Comparison of ENCODE assay signal across 14 mouse cellular contexts in the genomic region with DNA sequence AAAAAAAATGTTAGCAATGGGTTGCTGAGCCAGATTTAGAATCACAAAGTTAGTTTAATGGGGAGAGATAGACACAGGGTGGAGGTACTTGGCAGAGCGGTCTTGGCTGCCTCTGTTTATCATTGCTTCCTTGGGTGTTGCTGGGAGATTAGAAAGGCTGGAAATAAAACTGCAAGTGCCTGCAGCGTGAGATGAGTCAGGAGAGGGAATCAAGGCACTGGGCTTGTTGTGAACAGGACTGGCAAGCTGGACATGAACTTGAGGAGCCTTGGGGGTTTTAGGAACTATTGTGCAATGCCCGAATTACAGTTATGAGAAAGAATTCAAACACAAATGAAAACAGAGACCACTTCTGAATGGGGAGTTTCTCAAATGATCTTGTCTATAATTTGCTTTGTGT.
A peak's percentile ranks its signal among the peaks of the same experiment; 100 is the strongest.
DNase-seq lines count a peak whose midpoint lies in the region; ATAC-seq and TF ChIP-seq lines count a peak whose summit lies in the region.
"Had no signal": no experiment of that assay in that cellular context is flagged by ENCODE, and none has a peak within 500 bp of the region (broad histone marks: within the 10 kb centered on the region; RNA-seq: fewer than 3 reads in every experiment).

No protein-coding gene starts in this region.

- peaks cover 8 to 21% of the 10 kb centered on the region in 2 experiments for H3K4me1 ChIP-seq in heart, embryonic 14.5 days (ENCODE audit: control insufficient read depth in 2 of 2, insufficient read depth in 2 of 2, low read length in 2 of 2)
- no peaks in the 10 kb centered on the region; the same call in 1 of the 2 replicates for H3K4me1 ChIP-seq in midbrain, embryonic 13.5 days (replicated peaks)
- peaks cover 20% of the 10 kb centered on the region for H3K4me1 ChIP-seq in hindbrain, embryonic 10.5 days (replicated peaks)
- H3K4me1 ChIP-seq: midbrain, embryonic 15.5 days had no signal

- TF ChIP-seq POLR2A in brain, embryonic 14.5 days (IDR thresholded peaks at IDR 0.05; ENCODE audit: borderline replicate concordance, extremely low read depth, insufficient read depth, insufficient read length, poor library complexity, severe bottlenecking) = no peak

- H3K9ac ChIP-seq in heart, embryonic 14.5 days (ENCODE audit: low read length) = no peak overlapping the region
- no peak overlapping the region for H3K9ac ChIP-seq in midbrain, embryonic 13.5 days (replicated peaks)
- H3K9ac ChIP-seq: hindbrain, embryonic 15.5 days; limb, embryonic 15.5 days; midbrain, embryonic 15.5 days had no signal

- ATAC-seq in heart, embryonic 14.5 days (ENCODE audit: insufficient number of reproducible peaks, insufficient read depth, low FRiP score, low read depth) = no peak
- no peak for ATAC-seq in midbrain, embryonic 13.5 days
- ATAC-seq: midbrain, embryonic 15.5 days had no signal

- no peak for TF ChIP-seq CTCF in C2C12 (IDR thresholded peaks at IDR 0.05; ENCODE audit: control insufficient read depth, insufficient read depth, insufficient read length)
- no peak for TF ChIP-seq CTCF in brain, embryonic 14.5 days (IDR thresholded peaks at IDR 0.05; ENCODE audit: borderline replicate concordance, extremely low read depth, insufficient read depth, insufficient read length)

- DNase-seq in brain, embryonic 14.5 days (ENCODE audit: low read depth) = peak; percentile 36
- DNase-seq in lung, postnatal 25 days (ENCODE audit: low spot score) = peak; percentile 76
- DNase-seq in hindbrain, embryonic 10.5 days (ENCODE audit: low spot score) = no peak
- no peak for DNase-seq in right cerebral cortex, postnatal 10 days (ENCODE audit: low spot score in 2 of 2)
- DNase-seq in frontal cortex, postnatal 14 days (ENCODE audit: low spot score in 2 of 2) = no peak
- DNase-seq: adrenal gland, adult 8-10 months; cerebellum, postnatal 36 days had no signal

- no peak overlapping the region for H3K4me2 ChIP-seq in heart, embryonic 14.5 days (ENCODE audit: low read length)
- H3K4me2 ChIP-seq in midbrain, embryonic 13.5 days (replicated peaks) = no peak overlapping the region
- H3K4me2 ChIP-seq: hindbrain, embryonic 15.5 days; limb, embryonic 15.5 days; midbrain, embryonic 15.5 days had no signal

- no peaks in the 10 kb centered on the region for H3K9me3 ChIP-seq in heart, embryonic 14.5 days (ENCODE audit: control insufficient read depth, low read length)
- no peaks in the 10 kb centered on the region for H3K9me3 ChIP-seq in midbrain, embryonic 13.5 days
- no peaks in the 10 kb centered on the region for H3K9me3 ChIP-seq in hindbrain, embryonic 10.5 days
- H3K9me3 ChIP-seq: hindbrain, embryonic 15.5 days; limb, embryonic 15.5 days; midbrain, embryonic 15.5 days had no signal

- no peaks in the 10 kb centered on the region for H3K79me3 ChIP-seq in C2C12 (ENCODE audit: low read depth)

- H3K4me3 ChIP-seq in C2C12 (ENCODE audit: insufficient read depth, poor library complexity, severe bottlenecking) = no peak overlapping the region
- no peak overlapping the region for H3K4me3 ChIP-seq in heart, embryonic 14.5 days (ENCODE audit: control insufficient read depth in 1 of 2, insufficient read depth in 1 of 2, low read depth in 1 of 2, low read length in 2 of 2)
- H3K4me3 ChIP-seq in midbrain, embryonic 13.5 days (replicated peaks) = no peak overlapping the region
- no peak overlapping the region for H3K4me3 ChIP-seq in hindbrain, embryonic 10.5 days
- H3K4me3 ChIP-seq: hindbrain, embryonic 15.5 days; layer of hippocampus, adult 2 months; limb, embryonic 15.5 days; midbrain, embryonic 15.5 days had no signal

- no peaks in the 10 kb centered on the region for H3K36me3 ChIP-seq in C2C12 (ENCODE audit: control insufficient read depth, insufficient read depth)
- no peaks in the 10 kb centered on the region for H3K36me3 ChIP-seq in heart, embryonic 14.5 days (ENCODE audit: control insufficient read depth, insufficient read depth, low read length)
- H3K36me3 ChIP-seq in midbrain, embryonic 13.5 days = no peaks in the 10 kb centered on the region
- no peaks in the 10 kb centered on the region for H3K36me3 ChIP-seq in hindbrain, embryonic 10.5 days
- H3K36me3 ChIP-seq: hindbrain, embryonic 15.5 days; limb, embryonic 15.5 days; midbrain, embryonic 15.5 days had no signal

- no peaks in the 10 kb centered on the region for H3K27me3 ChIP-seq in C2C12 (ENCODE audit: control insufficient read depth, insufficient read depth, insufficient read length)
- no peaks in the 10 kb centered on the region for H3K27me3 ChIP-seq in heart, embryonic 14.5 days (ENCODE audit: control insufficient read depth, insufficient read depth, low read length)
- peaks cover 2% of the 10 kb centered on the region; the same call in 1 of the 2 replicates for H3K27me3 ChIP-seq in midbrain, embryonic 13.5 days
- peaks cover 3% of the 10 kb centered on the region; the same call in 1 of the 2 replicates for H3K27me3 ChIP-seq in hindbrain, embryonic 10.5 days (ENCODE audit: insufficient read depth, poor library complexity, severe bottlenecking)
- H3K27me3 ChIP-seq: hindbrain, embryonic 15.5 days; limb, embryonic 15.5 days; midbrain, embryonic 15.5 days had no signal

- no peak overlapping the region for H3ac ChIP-seq in C2C12 (ENCODE audit: control insufficient read depth, insufficient read length, low read depth)

- WGBS in heart, embryonic 14.5 days = 27% methylated on average over 3 of the region's 3 CpGs
- WGBS in midbrain, embryonic 13.5 days = 69% methylated on average over 3 of the region's 3 CpGs
- WGBS in hindbrain, embryonic 10.5 days = 78% methylated on average over 3 of the region's 3 CpGs

- no peaks in the 10 kb centered on the region for H3K79me2 ChIP-seq in C2C12 (ENCODE audit: control insufficient read depth, insufficient read depth)

- peak overlapping the region; percentile 5 to 41; a peak in 2 of 4 replicates for H3K27ac ChIP-seq in heart, embryonic 14.5 days (replicated peaks in 1 of 2; ENCODE audit: control insufficient read depth in 1 of 2, insufficient read depth in 1 of 2, low read depth in 2 of 2, low read length in 2 of 2)
- H3K27ac ChIP-seq in midbrain, embryonic 13.5 days = no peak overlapping the region
- H3K27ac ChIP-seq in hindbrain, embryonic 10.5 days = no peak overlapping the region
- H3K27ac ChIP-seq: hindbrain, embryonic 15.5 days; layer of hippocampus, adult 2 months; limb, embryonic 15.5 days; midbrain, embryonic 15.5 days had no signal

TF ChIP-seq in C2C12, 6 proteins besides CTCF, POLR2A, EP300 and RAD21:
- peak; percentile 89 for TF ChIP-seq CEBPB (IDR thresholded peaks at IDR 0.05; ENCODE audit: low read depth)
- TF ChIP-seq MYOG (IDR thresholded peaks at IDR 0.05; ENCODE audit: control insufficient read depth, extremely low read depth, insufficient read length) = no peak

Comparison
In these comparisons a context has a peak if more than half of its experiments do, and no peak if none do; other contexts are left out.
1. DNase-seq: peak in brain, embryonic 14.5 days (single experiment) and lung, postnatal 25 days (single experiment); none in hindbrain, embryonic 10.5 days (single experiment), right cerebral cortex, postnatal 10 days (0 of 2) and frontal cortex, postnatal 14 days (0 of 2).
2. H3K27ac ChIP-seq: peak in heart, embryonic 14.5 days (2 of 2); none in midbrain, embryonic 13.5 days (single experiment) and hindbrain, embryonic 10.5 days (single experiment).